Mouse (Mus musculus): ENCODE measurements around the gene Plvap. TPM values are rescaled to one million over a fixed set of nuclear protein-coding genes. Genes with fewer than 3 reads are reported as not detected.
A peak's percentile ranks its signal among the peaks of the same experiment; 100 is the strongest.

Gene Plvap
- total and polyA plus RNA-seq, 3 experiments: 22.1 to 42.9 (median 28.3) TPM

- Histone ChIP-seq H3K36me3 (ENCODE audit: control insufficient read depth, insufficient read depth, low read length) (no peaks in the 10 kb centered on the region), H3K4me1 (ENCODE audit: control insufficient read depth, insufficient read depth, low read length) (peaks cover 5% of the 10 kb centered on the region), H3K4me3 (no peak overlapping the region), H3K27me3 (ENCODE audit: control insufficient read depth, insufficient read depth, low read length) (no peaks in the 10 kb centered on the region), H3K9ac (ENCODE audit: low read depth, low read length) (no peak overlapping the region), H3K27ac (no peak overlapping the region), H3K79me2 (replicated peaks; ENCODE audit: control insufficient read depth, insufficient read depth, low read length) (no peaks in the 10 kb centered on the region)
- 71% methylated on average over 8 of the region's 8 CpGs for WGBS
- TF ChIP-seq POLR2A (IDR thresholded peaks at IDR 0.05; ENCODE audit: insufficient read depth, low read depth, low read length) (no peak), EP300 (IDR thresholded peaks at IDR 0.05; ENCODE audit: insufficient read depth, low read depth, low read length) (no peak), CTCF (IDR thresholded peaks at IDR 0.05) (no peak)
- intact Hi-C loops (cut with DNase I): no loop called here
- no peak for DNase-seq
These were observed 27.6 kb downstream of the Plvap start for GRCm38 (mm10) chr8:71483932-71484331.

- intact Hi-C loops (cut with DNase I): no loop called here
- peak in 1 of 2 experiments; percentile 16 for DNase-seq
- TF ChIP-seq CTCF (IDR thresholded peaks at IDR 0.05) (no peak), EP300 (IDR thresholded peaks at IDR 0.05; ENCODE audit: insufficient read depth, low read depth, low read length) (no peak), POLR2A (IDR thresholded peaks at IDR 0.05; ENCODE audit: insufficient read depth, low read depth, low read length) (no peak)
- no peaks in the 10 kb centered on the region for H3K27me3 ChIP-seq (ENCODE audit: control insufficient read depth, insufficient read depth, low read length)
- no peak overlapping the region for H3K4me3 ChIP-seq
- WGBS: 95% methylated on average over 11 of the region's 11 CpGs
- H3K9ac ChIP-seq (ENCODE audit: low read depth, low read length): no peak overlapping the region
- peaks cover 3% of the 10 kb centered on the region for H3K4me1 ChIP-seq (ENCODE audit: control insufficient read depth, insufficient read depth, low read length)
- no peak overlapping the region for H3K27ac ChIP-seq
- no peaks in the 10 kb centered on the region for H3K36me3 ChIP-seq (ENCODE audit: control insufficient read depth, insufficient read depth, low read length)
- H3K79me2 ChIP-seq (replicated peaks; ENCODE audit: control insufficient read depth, insufficient read depth, low read length): no peaks in the 10 kb centered on the region
These were observed 32.6 kb downstream of the Plvap start for GRCm38 (mm10) chr8:71478943-71479342.

DNA sequence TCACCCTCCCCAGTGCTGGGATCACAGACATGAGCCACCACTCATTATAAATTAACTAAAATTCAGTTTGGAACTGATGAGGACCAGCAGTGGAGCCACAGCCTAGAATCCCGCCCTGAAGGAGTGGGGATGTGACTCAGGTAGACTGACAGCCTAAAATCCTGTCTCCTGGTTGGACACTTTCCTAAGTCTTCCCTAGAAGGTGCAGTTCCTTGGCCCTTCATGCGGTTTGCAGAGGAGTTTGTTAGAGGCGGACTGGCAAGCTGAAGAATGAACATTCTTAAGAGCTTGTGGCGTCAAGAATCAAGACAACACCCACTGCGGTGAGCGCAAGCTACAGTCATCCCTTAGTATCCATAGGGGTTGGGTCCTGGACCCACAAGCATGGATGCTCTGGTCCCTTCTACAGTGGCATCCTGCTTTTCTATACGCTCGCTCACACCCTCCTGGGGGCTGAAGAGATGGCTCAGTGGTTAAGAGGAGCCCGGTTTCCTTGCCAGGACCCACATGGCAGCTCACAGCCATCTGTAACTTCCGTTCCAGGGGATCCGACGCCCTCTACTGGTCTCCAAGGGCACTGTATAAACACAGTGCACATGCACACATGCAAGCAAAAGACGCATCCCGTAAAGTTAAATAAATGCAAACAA, 34.2 kb downstream of the Plvap start:
- no peaks in the 10 kb centered on the region for H3K36me3 ChIP-seq (ENCODE audit: control insufficient read depth, insufficient read depth, low read length)
- intact Hi-C loops (cut with DNase I): no loop called here
- peak overlapping the region; percentile 65 for H3K4me3 ChIP-seq
- no peak for TF ChIP-seq EP300 (IDR thresholded peaks at IDR 0.05; ENCODE audit: insufficient read depth, low read depth, low read length)
- TF ChIP-seq CTCF (IDR thresholded peaks at IDR 0.05): peak; percentile 55
- DNase-seq: no peak
- H3K9ac ChIP-seq (ENCODE audit: low read depth, low read length): no peak overlapping the region
- peak overlapping the region; percentile 91 for H3K27ac ChIP-seq
- H3K79me2 ChIP-seq (replicated peaks; ENCODE audit: control insufficient read depth, insufficient read depth, low read length): no peaks in the 10 kb centered on the region
- no peaks in the 10 kb centered on the region for H3K27me3 ChIP-seq (ENCODE audit: control insufficient read depth, insufficient read depth, low read length)
- peaks cover 3% of the 10 kb centered on the region for H3K4me1 ChIP-seq (ENCODE audit: control insufficient read depth, insufficient read depth, low read length)
- WGBS: 63% methylated on average over 14 of the region's 14 CpGs

DNA sequence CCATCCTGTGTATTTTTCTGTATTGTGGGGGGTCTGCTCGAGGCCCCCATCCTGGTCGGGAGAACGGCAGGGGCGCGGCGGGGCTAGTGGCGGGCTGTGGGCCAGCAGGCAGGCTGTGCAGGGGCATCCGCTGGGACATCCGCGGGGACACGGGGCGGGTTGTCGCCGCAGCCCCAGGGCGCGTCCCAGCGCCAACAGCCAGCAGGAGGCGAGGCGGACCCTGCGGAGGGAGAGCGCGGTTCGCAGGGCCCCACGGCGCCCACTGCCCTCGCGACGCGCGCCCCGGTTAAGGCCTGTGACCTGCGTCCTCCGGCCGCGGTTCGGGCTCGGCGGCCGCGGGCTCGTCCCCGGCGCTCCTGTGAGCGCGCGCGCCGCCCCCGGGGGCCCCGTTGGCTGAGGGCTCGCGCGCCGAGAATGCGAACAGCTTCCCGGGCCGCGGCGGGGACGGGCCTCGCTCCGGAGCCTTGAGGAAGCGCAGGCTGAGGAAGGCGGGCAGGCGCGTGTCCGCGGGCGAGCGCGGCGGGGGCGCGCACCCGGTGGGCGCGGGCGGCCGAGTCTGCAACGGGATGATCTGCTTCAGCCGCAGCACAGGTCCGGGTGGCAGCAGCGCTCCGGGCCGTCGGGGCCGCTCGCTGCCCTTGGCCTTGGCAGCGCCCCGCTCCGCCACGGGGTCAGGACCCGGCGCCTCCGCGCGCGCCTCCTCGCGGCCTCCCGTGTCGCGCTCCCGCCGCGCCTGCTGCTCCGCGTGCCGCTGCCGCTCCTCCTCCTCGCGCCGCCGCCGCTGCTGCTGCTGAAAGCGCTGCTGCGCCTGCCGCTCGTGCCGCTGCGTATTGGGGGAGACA, 35.2 kb downstream of the Plvap start:
- peak overlapping the region; percentile 95 for H3K9ac ChIP-seq (ENCODE audit: low read depth, low read length)
- no peaks in the 10 kb centered on the region for H3K27me3 ChIP-seq (ENCODE audit: control insufficient read depth, insufficient read depth, low read length)
- under 1% methylated on average over 120 of the region's 121 CpGs for WGBS
- TF ChIP-seq POLR2A (IDR thresholded peaks at IDR 0.05; ENCODE audit: insufficient read depth, low read depth, low read length) (no peak), CTCF (IDR thresholded peaks at IDR 0.05) (peak; percentile 50)
- intact Hi-C loops (cut with DNase I): no loop called here
- peak overlapping the region; percentile 91 for H3K27ac ChIP-seq
- peak; percentile 88 to 92 for DNase-seq
- H3K4me3 ChIP-seq: peak overlapping the region; percentile 65
- no peaks in the 10 kb centered on the region for H3K79me2 ChIP-seq (replicated peaks; ENCODE audit: control insufficient read depth, insufficient read depth, low read length)
- no peaks in the 10 kb centered on the region for H3K36me3 ChIP-seq (ENCODE audit: control insufficient read depth, insufficient read depth, low read length)
- peaks cover 3% of the 10 kb centered on the region for H3K4me1 ChIP-seq (ENCODE audit: control insufficient read depth, insufficient read depth, low read length)

DNA sequence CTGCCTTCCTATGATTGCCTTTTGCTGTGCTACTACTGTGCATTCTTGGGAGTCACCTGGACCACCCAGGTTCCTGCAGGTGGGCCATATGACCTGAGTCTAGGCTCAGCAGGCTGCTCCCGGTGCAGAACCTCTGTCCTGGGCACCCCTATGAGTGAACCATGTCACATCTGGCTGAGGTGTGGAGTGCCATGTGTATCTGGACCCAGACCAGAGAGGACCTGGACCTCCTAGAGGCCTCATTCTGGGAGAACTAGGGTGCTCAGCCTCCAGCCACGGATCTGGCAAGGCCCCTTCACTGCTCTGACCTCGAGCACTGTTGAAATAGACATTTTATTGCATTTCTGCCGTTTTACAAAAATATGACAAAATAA, 35.9 kb downstream of the Plvap start:
- Histone ChIP-seq H3K79me2 (replicated peaks; ENCODE audit: control insufficient read depth, insufficient read depth, low read length) (no peaks in the 10 kb centered on the region; the same call in 1 of the 2 replicates), H3K9ac (ENCODE audit: low read depth, low read length) (0 out of 2 replicates have a peak overlapping the region, but pooled peaks have one; percentile 14), H3K36me3 (ENCODE audit: control insufficient read depth, insufficient read depth, low read length) (no peaks in the 10 kb centered on the region), H3K27ac (peak overlapping the region; percentile 91), H3K27me3 (ENCODE audit: control insufficient read depth, insufficient read depth, low read length) (no peaks in the 10 kb centered on the region), H3K4me1 (ENCODE audit: control insufficient read depth, insufficient read depth, low read length) (peaks cover 3% of the 10 kb centered on the region), H3K4me3 (peak overlapping the region; percentile 65)
- no peak for TF ChIP-seq EP300 (IDR thresholded peaks at IDR 0.05; ENCODE audit: insufficient read depth, low read depth, low read length)
- WGBS: 28% methylated on average over 4 of the region's 4 CpGs
- intact Hi-C loops (cut with DNase I): no loop called here
- peak in 1 of 2 experiments; percentile 39 for DNase-seq
